Comparison of ENCODE assay signal across 14 mouse cellular contexts in genomic region chr1:52216766-52217165, GRCm38 (mm10). TPM values are rescaled to one million over a fixed set of nuclear protein-coding genes. Genes with fewer than 3 reads are reported as not detected.
A peak's percentile ranks its signal among the peaks of the same experiment; 100 is the strongest.
DNase-seq lines count a peak whose midpoint lies in the region; ATAC-seq and TF ChIP-seq lines count a peak whose summit lies in the region.
"Had no signal": no experiment of that assay in that cellular context is flagged by ENCODE, and none has a peak within 500 bp of the region (broad histone marks: within the 10 kb centered on the region; RNA-seq: fewer than 3 reads in every experiment).

No protein-coding gene starts in this region.

- no peaks in the 10 kb centered on the region for H3K9me3 ChIP-seq in hindbrain, postnatal 0 days (ENCODE audit: low read length)
- no peaks in the 10 kb centered on the region for H3K9me3 ChIP-seq in hindbrain, embryonic 14.5 days (ENCODE audit: control insufficient read depth, low read length)
- H3K9me3 ChIP-seq in E14TG2a.4 (ENCODE audit: low read length): no peaks in the 10 kb centered on the region
- H3K9me3 ChIP-seq in forebrain, embryonic 14.5 days (replicated peaks; ENCODE audit: control insufficient read depth, low read length): no peaks in the 10 kb centered on the region
- H3K9me3 ChIP-seq: midbrain, embryonic 15.5 days; neural tube, embryonic 15.5 days had no signal

- no peak overlapping the region for H3K4me2 ChIP-seq in hindbrain, postnatal 0 days (ENCODE audit: low read depth, low read length)
- H3K4me2 ChIP-seq in hindbrain, embryonic 14.5 days (replicated peaks): no peak overlapping the region
- no peak overlapping the region for H3K4me2 ChIP-seq in forebrain, embryonic 14.5 days (ENCODE audit: low read length)
- H3K4me2 ChIP-seq: heart, embryonic 13.5 days; midbrain, embryonic 15.5 days; neural tube, embryonic 15.5 days had no signal

- H3K36me3 ChIP-seq in hindbrain, postnatal 0 days (ENCODE audit: insufficient read depth, low read length): no peaks in the 10 kb centered on the region
- H3K36me3 ChIP-seq in hindbrain, embryonic 14.5 days (replicated peaks; ENCODE audit: control insufficient read depth, insufficient read depth): peaks cover 8% of the 10 kb centered on the region
- peaks cover 41% of the 10 kb centered on the region for H3K36me3 ChIP-seq in E14TG2a.4 (ENCODE audit: insufficient read depth, low read length)
- peaks cover under 1% of the 10 kb centered on the region for H3K36me3 ChIP-seq in forebrain, embryonic 14.5 days (ENCODE audit: control insufficient read depth, insufficient read depth, low read length)
- H3K36me3 ChIP-seq: midbrain, embryonic 15.5 days had no signal

- H3K4me3 ChIP-seq in hindbrain, postnatal 0 days (ENCODE audit: low read length): no peak overlapping the region
- H3K4me3 ChIP-seq in hindbrain, embryonic 14.5 days (replicated peaks; ENCODE audit: low read length): no peak overlapping the region
- H3K4me3 ChIP-seq in E14TG2a.4 (replicated peaks; ENCODE audit: low read length): no peak overlapping the region
- H3K4me3 ChIP-seq in bone marrow macrophage, adult 2 months (ENCODE audit: insufficient read depth, low read length): no peak overlapping the region
- no peak overlapping the region for H3K4me3 ChIP-seq in forebrain, embryonic 14.5 days (ENCODE audit: low read depth, low read length)
- H3K4me3 ChIP-seq: erythroblast, embryonic 14.5 days; heart, embryonic 13.5 days; midbrain, embryonic 15.5 days; neural tube, embryonic 15.5 days had no signal

- TF ChIP-seq POLR2A in bone marrow macrophage, adult 2 months (IDR thresholded peaks at IDR 0.05; ENCODE audit: borderline replicate concordance, low read depth, low read length): no peak

- no peak for ATAC-seq in hindbrain, postnatal 0 days
- ATAC-seq in hindbrain, embryonic 14.5 days (ENCODE audit: low FRiP score): no peak
- ATAC-seq in forebrain, embryonic 14.5 days: no peak
- ATAC-seq: inflammation-experienced regulatory T-cells, adult 6 months; midbrain, embryonic 15.5 days had no signal

- TF ChIP-seq CTCF in hindbrain, postnatal 0 days (IDR thresholded peaks at IDR 0.05; ENCODE audit: low read depth): peak; percentile 26; the same call in 1 of the 2 replicates
- peak; percentile 78 for TF ChIP-seq CTCF in E14TG2a.4 (conservative IDR thresholded peaks at IDR 0.05; ENCODE audit: low read length)
- peak; percentile 32; the same call in 1 of the 2 replicates for TF ChIP-seq CTCF in bone marrow macrophage, adult 2 months (IDR thresholded peaks at IDR 0.05; ENCODE audit: low read depth, low read length)

- no peaks in the 10 kb centered on the region for H3K4me1 ChIP-seq in hindbrain, postnatal 0 days (ENCODE audit: insufficient read depth, low read length)
- no peaks in the 10 kb centered on the region for H3K4me1 ChIP-seq in hindbrain, embryonic 14.5 days (replicated peaks; ENCODE audit: control insufficient read depth, insufficient read depth, low read length)
- no peaks in the 10 kb centered on the region for H3K4me1 ChIP-seq in E14TG2a.4 (replicated peaks; ENCODE audit: low read depth, low read length)
- no peaks in the 10 kb centered on the region for H3K4me1 ChIP-seq in bone marrow macrophage, adult 2 months (ENCODE audit: control insufficient read depth, insufficient read depth, low read length)
- no peaks in the 10 kb centered on the region for H3K4me1 ChIP-seq in forebrain, embryonic 14.5 days (ENCODE audit: control insufficient read depth, insufficient read depth, low read length)
- H3K4me1 ChIP-seq: midbrain, embryonic 15.5 days; neural tube, embryonic 15.5 days had no signal

- no peak overlapping the region for H3K27ac ChIP-seq in hindbrain, postnatal 0 days
- H3K27ac ChIP-seq in hindbrain, embryonic 14.5 days: no peak overlapping the region
- H3K27ac ChIP-seq in bone marrow macrophage, adult 2 months (ENCODE audit: insufficient read depth, low read depth, low read length): no peak overlapping the region
- H3K27ac ChIP-seq in forebrain, embryonic 14.5 days (ENCODE audit: low read depth, low read length): no peak overlapping the region
- H3K27ac ChIP-seq: heart, embryonic 13.5 days; midbrain, embryonic 15.5 days; neural tube, embryonic 15.5 days had no signal

- no peak overlapping the region for H3K9ac ChIP-seq in hindbrain, postnatal 0 days (replicated peaks; ENCODE audit: low read length)
- H3K9ac ChIP-seq in hindbrain, embryonic 14.5 days: no peak overlapping the region
- H3K9ac ChIP-seq in forebrain, embryonic 14.5 days (ENCODE audit: low read length): no peak overlapping the region
- H3K9ac ChIP-seq: heart, embryonic 13.5 days; midbrain, embryonic 15.5 days; neural tube, embryonic 15.5 days had no signal

- DNase-seq in hindbrain, postnatal 0 days (ENCODE audit: low spot score): no peak
- no peak for DNase-seq in hindbrain, embryonic 14.5 days (ENCODE audit: low spot score)
- peak; percentile 49 for DNase-seq in 3T3-L1 (ENCODE audit: low read depth, low spot score)
- no peak for DNase-seq in forebrain, embryonic 14.5 days (ENCODE audit: low spot score)
- DNase-seq in right cerebral cortex, postnatal 10 days (ENCODE audit: low spot score in 2 of 2): no peak
- DNase-seq: spleen, adult 18-20 months; thymus, adult 18-20 months had no signal

- H3K27me3 ChIP-seq in hindbrain, postnatal 0 days (ENCODE audit: insufficient read depth, low read length): no peaks in the 10 kb centered on the region
- H3K27me3 ChIP-seq in hindbrain, embryonic 14.5 days (ENCODE audit: control insufficient read depth, insufficient read depth, low read length): no peaks in the 10 kb centered on the region
- no peaks in the 10 kb centered on the region for H3K27me3 ChIP-seq in E14TG2a.4 (ENCODE audit: insufficient read depth, low read length)
- no peaks in the 10 kb centered on the region for H3K27me3 ChIP-seq in forebrain, embryonic 14.5 days (replicated peaks; ENCODE audit: control insufficient read depth, insufficient read depth, low read length)
- H3K27me3 ChIP-seq: heart, embryonic 13.5 days; midbrain, embryonic 15.5 days; neural tube, embryonic 15.5 days had no signal

RNA-seq across cellular contexts. Expression of gene Gls, which starts 16.3 kb away (rescaled TPM):
- 134 and 152 TPM in 2 replicates for total RNA-seq in hindbrain, postnatal 0 days (2014; rRNA removed)
- 24.7 and 25.7 TPM in 2 replicates for polyA plus RNA-seq in hindbrain, postnatal 0 days (2015; fragmentation: Nextera tagmentation; extraction: Ambion mirVana)
- polyA plus RNA-seq in hindbrain, embryonic 14.5 days (2014; fragmentation: Nextera tagmentation; extraction: Ambion mirVana): 53.6 and 61.9 TPM in 2 replicates
- polyA plus RNA-seq in bone marrow macrophage, adult 2 months (2012; ENCODE audit: insufficient read depth, insufficient read length, missing spikeins): 79.5 and 89.5 TPM in 2 replicates
- polyA plus RNA-seq in forebrain, embryonic 14.5 days (2014; fragmentation: Nextera tagmentation; extraction: Ambion mirVana): 35.4 and 37.4 TPM in 2 replicates

Comparison
In these comparisons a context has a peak if more than half of its experiments do, and no peak if none do; other contexts are left out.
1. CTCF ChIP-seq: peak in every context shown above with its lines; median percentile 78 in E14TG2a.4; 32 in bone marrow macrophage, adult 2 months; 26 in hindbrain, postnatal 0 days.